Mouse (Mus musculus): ENCODE results near the gene Ppig.
A peak's percentile ranks its signal among the peaks of the same experiment; 100 is the strongest.

Ppig gene

DNA sequence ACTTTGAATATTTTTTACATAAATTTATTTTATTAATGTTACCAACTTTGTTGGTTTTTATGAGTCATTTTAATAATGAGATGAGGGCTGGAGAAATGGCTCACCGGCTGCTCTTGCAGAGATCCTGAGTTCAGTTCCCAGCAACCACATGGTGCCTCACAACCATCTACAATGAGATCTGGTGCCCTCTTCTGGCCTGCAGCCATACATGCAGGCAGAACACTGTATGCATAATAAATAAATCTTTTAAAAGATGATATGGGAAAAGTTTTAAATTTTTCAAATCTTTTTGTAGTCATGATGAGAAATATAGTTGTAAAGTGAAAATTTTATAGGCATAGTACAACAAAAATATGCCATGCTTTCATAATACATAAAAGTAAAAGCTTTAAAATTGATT lies 22.7 kb downstream of the Ppig start:
- ATAC-seq (ENCODE audit: insufficient number of reproducible peaks, low FRiP score, low TSS enrichment): no peak

GRCm38 (mm10) chr2:69760980-69761379 lies 38.6 kb downstream of the Ppig start:
- no peak for ATAC-seq (ENCODE audit: insufficient number of reproducible peaks, low FRiP score, low TSS enrichment)

DNA sequence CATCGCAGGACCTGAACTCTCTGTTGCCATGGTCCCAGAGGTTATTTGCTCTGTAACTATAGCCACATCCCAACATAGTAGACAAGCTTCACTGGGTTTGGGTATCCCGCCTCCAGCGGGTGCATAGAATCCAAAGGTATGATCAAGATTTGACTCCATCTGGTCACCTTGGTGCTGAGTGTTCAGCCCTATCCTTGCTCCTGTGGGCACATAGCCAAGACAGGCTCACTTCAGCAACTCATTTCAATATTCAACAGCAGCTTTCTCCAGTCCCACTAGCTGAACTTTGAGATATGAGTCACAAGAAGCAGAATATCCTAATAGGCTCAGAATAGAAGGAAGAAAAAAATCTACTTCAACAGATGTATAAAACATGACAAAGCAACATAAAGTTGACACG lies 41.0 kb downstream of the Ppig start:
- ATAC-seq (ENCODE audit: insufficient number of reproducible peaks, low FRiP score, low TSS enrichment): no peak

DNA sequence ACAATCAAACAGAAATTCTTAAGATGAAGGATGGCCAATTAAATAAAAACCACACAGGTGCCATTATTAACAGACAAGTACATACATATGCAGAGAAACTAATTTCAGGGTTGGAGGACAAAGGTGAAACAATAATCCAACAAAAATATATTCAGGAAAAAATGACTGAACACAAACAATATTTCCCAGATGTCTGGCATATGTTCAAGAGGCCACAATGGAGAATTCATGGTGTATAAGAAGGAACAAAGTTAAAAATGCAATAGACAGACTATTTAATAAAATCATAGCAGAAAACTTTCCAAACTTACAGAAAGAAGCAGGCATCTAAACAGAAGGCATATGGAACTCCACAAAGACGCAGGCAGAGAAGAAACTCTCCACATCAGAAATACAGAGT lies 42.4 kb downstream of the Ppig start:
- no peak for ATAC-seq (ENCODE audit: insufficient number of reproducible peaks, low FRiP score, low TSS enrichment)

GRCm38 (mm10) chr2:69773331-69773730 lies 51.0 kb downstream of the Ppig start:
- no peak for ATAC-seq (ENCODE audit: insufficient number of reproducible peaks, low FRiP score, low TSS enrichment)

DNA sequence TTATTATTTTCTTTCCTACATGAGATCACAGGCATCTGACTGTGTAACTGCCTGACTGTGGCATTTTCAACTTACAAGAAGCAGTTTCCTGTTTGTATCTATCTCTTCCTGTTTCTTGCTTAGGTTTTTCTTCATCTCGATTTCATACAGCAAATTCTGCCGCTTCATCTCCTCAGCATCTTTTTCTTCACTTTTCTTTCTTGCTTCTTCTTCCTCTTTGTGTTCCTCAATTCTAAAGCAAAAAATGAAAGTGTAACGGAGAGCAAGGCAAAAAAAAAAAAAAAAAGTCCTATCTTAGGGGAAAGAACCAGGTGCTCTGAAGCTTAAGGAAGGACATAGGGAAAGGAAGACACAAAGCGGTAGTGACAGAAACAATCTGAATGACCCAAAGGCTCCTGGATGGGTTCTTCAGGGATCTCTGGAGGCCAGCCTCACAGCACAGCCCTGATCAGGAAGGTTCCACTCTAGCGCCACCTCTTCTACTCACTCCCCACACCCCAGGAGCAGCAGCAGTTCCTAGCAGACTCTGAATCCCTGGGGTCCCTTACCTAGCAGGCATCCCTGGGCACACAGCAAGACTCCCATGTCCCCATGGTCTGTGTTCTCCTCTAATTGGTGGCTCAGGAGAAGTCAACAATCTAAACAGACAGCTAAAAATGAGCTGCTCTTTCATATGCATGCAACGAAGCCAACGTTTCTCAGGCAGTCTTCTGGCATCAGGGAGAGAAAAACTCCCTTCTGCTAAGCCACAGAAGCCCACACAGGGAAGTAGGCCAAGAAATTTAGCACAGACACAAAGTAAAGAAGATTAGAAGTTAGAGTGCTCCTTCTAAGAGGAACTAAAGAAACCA lies 55.9 kb downstream of the Ppig start:
- ATAC-seq (ENCODE audit: insufficient number of reproducible peaks, low FRiP score, low TSS enrichment): no peak

DNA sequence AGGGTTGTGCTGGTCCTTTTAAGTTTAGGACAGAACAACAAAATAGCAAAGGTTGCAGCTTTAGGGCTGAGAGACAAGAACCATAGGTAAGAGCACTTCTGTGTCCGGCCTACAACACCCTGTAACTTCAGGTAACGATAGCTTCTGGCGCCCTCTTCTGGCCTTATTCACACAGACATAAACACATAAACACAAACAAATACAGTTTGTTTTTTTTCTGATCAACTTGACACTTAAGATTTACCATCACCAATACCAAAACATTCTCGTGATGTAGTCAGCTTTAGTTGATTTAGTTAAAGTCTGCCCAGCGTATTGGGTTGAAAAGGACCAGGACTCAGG lies 56.5 kb downstream of the Ppig start:
- no peak for ATAC-seq (ENCODE audit: insufficient number of reproducible peaks, low FRiP score, low TSS enrichment)

DNA sequence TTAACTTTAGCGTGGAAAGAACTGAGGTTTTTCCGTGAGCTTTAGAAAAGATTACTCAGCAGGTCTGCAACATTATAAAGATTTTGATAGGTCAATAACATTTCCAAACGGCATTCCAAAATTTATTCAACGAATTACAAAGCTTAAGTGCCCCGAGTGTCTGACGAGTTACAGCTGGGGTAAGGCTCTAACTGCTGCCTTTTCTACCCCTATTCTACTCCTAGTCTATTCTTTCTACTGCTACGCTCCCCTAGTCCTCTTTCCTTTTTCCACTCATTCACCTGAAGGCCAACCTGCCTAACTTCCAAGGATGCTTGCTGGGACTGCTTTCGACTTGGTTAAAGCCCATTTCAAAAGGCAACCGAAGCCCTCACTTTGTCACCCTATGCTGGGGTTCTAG lies 66.6 kb downstream of the Ppig start:
- no peak for ATAC-seq (ENCODE audit: insufficient number of reproducible peaks, low FRiP score, low TSS enrichment)

DNA sequence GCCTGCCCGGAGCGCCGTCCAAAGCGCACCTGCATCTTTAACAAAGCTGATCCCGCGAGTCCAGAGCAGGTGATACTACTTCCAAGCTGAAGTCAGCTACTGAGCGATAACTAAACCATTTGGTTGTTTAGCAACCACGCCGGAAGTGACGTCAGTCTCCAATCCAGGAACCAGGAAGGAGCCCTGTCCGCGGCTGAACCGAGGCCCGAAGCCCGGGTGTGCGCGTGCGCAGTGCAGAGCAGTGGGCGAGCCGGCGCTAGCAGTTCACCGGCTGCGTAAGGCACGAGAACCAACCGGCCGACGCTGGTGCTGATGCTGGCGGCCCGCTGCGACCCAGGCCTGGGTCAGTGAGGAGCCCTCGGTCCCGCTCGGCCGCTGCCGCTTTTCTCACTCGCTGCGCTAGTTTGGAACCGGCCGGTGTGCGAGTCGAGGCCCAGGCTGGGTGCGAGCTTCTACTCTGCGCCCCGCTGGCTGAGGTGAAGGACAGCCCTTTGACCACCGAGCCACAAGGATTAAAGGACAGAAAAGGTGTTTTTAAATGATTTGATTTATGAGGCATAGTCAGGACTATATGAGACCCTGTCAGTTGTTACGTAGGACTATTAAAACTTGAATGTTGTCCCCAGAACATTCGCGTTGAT lies 67.2 kb downstream of the Ppig start, which contains the start of the genes Ccdc173 and Phospho2:
Gene Ccdc173, minus strand, starts transcription at position 147 of the 641 bp plus-strand sequence.
Gene Phospho2, plus strand, starts transcription at position 195 of the 641 bp plus-strand sequence.
- ATAC-seq (ENCODE audit: insufficient number of reproducible peaks, low FRiP score, low TSS enrichment): peak; percentile 97

- peak; percentile 57; the same call in 1 of the 2 replicates for ATAC-seq (ENCODE audit: insufficient number of reproducible peaks, low FRiP score, low TSS enrichment)
These were observed 67.9 kb downstream of the Ppig start for GRCm38 (mm10) chr2:69790285-69790684.

GRCm38 (mm10) chr2:69790722-69791121 lies 68.4 kb downstream of the Ppig start:
- no peak for ATAC-seq (ENCODE audit: insufficient number of reproducible peaks, low FRiP score, low TSS enrichment)

- ATAC-seq (ENCODE audit: insufficient number of reproducible peaks, low FRiP score, low TSS enrichment): peak; percentile 58
These were observed 80.6 kb downstream of the Ppig start for GRCm38 (mm10) chr2:69802911-69803312.

All from cerebellum, adult (tissue).